In genomic region chr17:90454738-90455408, GRCm38 (mm10) we compare ENCODE assay signal across 8 mouse cellular contexts.
A peak's percentile ranks its signal among the peaks of the same experiment; 100 is the strongest.
DNase-seq lines count a peak whose midpoint lies in the region; ATAC-seq and TF ChIP-seq lines count a peak whose summit lies in the region.

No protein-coding gene starts in this region.

- no peaks in the 10 kb centered on the region for H3K36me3 ChIP-seq in heart, embryonic 11.5 days (ENCODE audit: control insufficient read depth, insufficient read depth, low read length)
- no peaks in the 10 kb centered on the region for H3K36me3 ChIP-seq in heart, adult 2 months (ENCODE audit: control insufficient read depth, insufficient read depth, low read length)
- H3K36me3 ChIP-seq in hindbrain, embryonic 15.5 days = no peaks in the 10 kb centered on the region
- no peaks in the 10 kb centered on the region for H3K36me3 ChIP-seq in stomach, embryonic 16.5 days (ENCODE audit: control insufficient read depth, insufficient read depth, low read length)

- peak overlapping the region; percentile 57 for H3K4me3 ChIP-seq in heart, embryonic 11.5 days (ENCODE audit: low read depth, low read length)
- no peak overlapping the region for H3K4me3 ChIP-seq in heart, adult 2 months
- peak overlapping the region; percentile 65 for H3K4me3 ChIP-seq in hindbrain, embryonic 15.5 days
- H3K4me3 ChIP-seq in stomach, embryonic 16.5 days (replicated peaks; ENCODE audit: low read length) = peak overlapping the region; percentile 55

- H3K9ac ChIP-seq in heart, embryonic 11.5 days (ENCODE audit: low read depth, low read length) = peak overlapping the region; percentile 52; the same call in 1 of the 2 replicates
- H3K9ac ChIP-seq in heart, adult 2 months (ENCODE audit: low read depth, low read length) = no peak overlapping the region
- H3K9ac ChIP-seq in hindbrain, embryonic 15.5 days = peak overlapping the region; percentile 94
- H3K9ac ChIP-seq in stomach, embryonic 16.5 days (ENCODE audit: low read length) = peak overlapping the region; percentile 65

- no peaks in the 10 kb centered on the region for H3K4me1 ChIP-seq in heart, embryonic 11.5 days (ENCODE audit: control insufficient read depth, insufficient read depth, low read length)
- peaks cover 2% of the 10 kb centered on the region; the same call in 1 of the 2 replicates for H3K4me1 ChIP-seq in heart, adult 2 months (ENCODE audit: control insufficient read depth, insufficient read depth, low read length)
- H3K4me1 ChIP-seq in hindbrain, embryonic 15.5 days (replicated peaks) = peaks cover 22% of the 10 kb centered on the region
- no peaks in the 10 kb centered on the region for H3K4me1 ChIP-seq in stomach, embryonic 16.5 days (ENCODE audit: control insufficient read depth, insufficient read depth, low read length)

- intact Hi-C loops in heart, adult 2 months (cut with DNase I) = no loop called here

- H3K4me2 ChIP-seq in heart, embryonic 11.5 days = peak overlapping the region; percentile 96
- peak overlapping the region; percentile 76 for H3K4me2 ChIP-seq in hindbrain, embryonic 15.5 days
- peak overlapping the region; percentile 80 for H3K4me2 ChIP-seq in stomach, embryonic 16.5 days (ENCODE audit: low read depth, low read length)

- DNase-seq in heart, adult 2 months = no peak
- DNase-seq in B cell, adult 2 months = peak; percentile 1 to 6
- DNase-seq in adipocyte (ENCODE audit: low spot score) = no peak

- H3K79me2 ChIP-seq in heart, adult 2 months (replicated peaks; ENCODE audit: control insufficient read depth, insufficient read depth, low read length) = no peaks in the 10 kb centered on the region

- peak; percentile 37; the same call in 1 of the 2 replicates for ATAC-seq in heart, embryonic 11.5 days (replicated peaks; ENCODE audit: insufficient number of reproducible peaks, low FRiP score, low TSS enrichment)
- peak; percentile 58 for ATAC-seq in common myeloid progenitor, adult 5-6 weeks (replicated peaks; ENCODE audit: low read depth, poor library complexity, severe bottlenecking)
- peak; percentile 71 for ATAC-seq in hindbrain, embryonic 15.5 days (ENCODE audit: low FRiP score, low read depth)
- peak; percentile 48 for ATAC-seq in megakaryocyte progenitor cell, adult 5-6 weeks (replicated peaks; ENCODE audit: poor library complexity)
- ATAC-seq in stomach, embryonic 16.5 days (ENCODE audit: insufficient read depth, low FRiP score) = peak; percentile 9; the same call in 1 of the 2 replicates

- WGBS in heart, embryonic 11.5 days (ENCODE audit: insufficient replicate concordance) = under 1% methylated on average over 40 of the region's 41 CpGs
- WGBS in heart, adult 2 months = 1% methylated on average over 41 of the region's 41 CpGs
- WGBS in hindbrain, embryonic 15.5 days = under 1% methylated on average over 40 of the region's 41 CpGs
- under 1% methylated on average over 40 of the region's 41 CpGs for WGBS in stomach, embryonic 16.5 days

- no peak for TF ChIP-seq CTCF in heart, adult 2 months (IDR thresholded peaks at IDR 0.05)

- H3K9me3 ChIP-seq in heart, embryonic 11.5 days (replicated peaks; ENCODE audit: control insufficient read depth, low read length) = no peaks in the 10 kb centered on the region
- H3K9me3 ChIP-seq in hindbrain, embryonic 15.5 days = no peaks in the 10 kb centered on the region
- H3K9me3 ChIP-seq in stomach, embryonic 16.5 days (replicated peaks; ENCODE audit: control insufficient read depth, low read length) = no peaks in the 10 kb centered on the region

- no peak for TF ChIP-seq EP300 in heart, adult 2 months (IDR thresholded peaks at IDR 0.05; ENCODE audit: insufficient read depth, low read depth, low read length)

- TF ChIP-seq POLR2A in heart, adult 2 months (IDR thresholded peaks at IDR 0.05; ENCODE audit: insufficient read depth, low read depth, low read length) = no peak

- peaks cover 28% of the 10 kb centered on the region for H3K27me3 ChIP-seq in heart, embryonic 11.5 days (ENCODE audit: control insufficient read depth, insufficient read depth, low read length)
- peaks cover 11% of the 10 kb centered on the region for H3K27me3 ChIP-seq in heart, adult 2 months (ENCODE audit: control insufficient read depth, insufficient read depth, low read length)
- H3K27me3 ChIP-seq in hindbrain, embryonic 15.5 days = no peaks in the 10 kb centered on the region
- H3K27me3 ChIP-seq in stomach, embryonic 16.5 days (ENCODE audit: control insufficient read depth, insufficient read depth, low read length) = peaks cover 27% of the 10 kb centered on the region

- H3K27ac ChIP-seq in heart, embryonic 11.5 days (ENCODE audit: low read depth, low read length) = no peak overlapping the region
- H3K27ac ChIP-seq in heart, adult 2 months = no peak overlapping the region
- peak overlapping the region; percentile 91 for H3K27ac ChIP-seq in hindbrain, embryonic 15.5 days (replicated peaks)
- H3K27ac ChIP-seq in stomach, embryonic 16.5 days (ENCODE audit: low read length) = no peak overlapping the region

Comparison
In these comparisons a context has a peak if more than half of its experiments do, and no peak if none do; other contexts are left out.
1. ATAC-seq: peak in every context shown above with its lines; median percentile 71 in hindbrain, embryonic 15.5 days; 58 in common myeloid progenitor, adult 5-6 weeks; 48 in megakaryocyte progenitor cell, adult 5-6 weeks; 37 in heart, embryonic 11.5 days; 9 in stomach, embryonic 16.5 days.
2. DNase-seq: peak in B cell, adult 2 months (2 of 2); none in heart, adult 2 months (0 of 2) and adipocyte (single experiment).
3. Peak in every context shown above with its lines, with median percentiles within 50 percentile points of each other: H3K4me2 ChIP-seq.